Mouse (Mus musculus) olfactory bulb, adult 2 months (tissue): Measurements from ENCODE around the gene Nmt1.

Experiments
- CTCF ChIP-seq: fragments of 200-500 bp; IDR thresholded peaks from 2 replicates; pipeline ENCODE4 v1.5.1; 2012; ENCODE audit warnings: low read depth, mild to moderate bottlenecking, low read length, moderate library complexity; ENCODE audit not compliant: insufficient read depth
- POLR2A ChIP-seq: fragments of 200-500 bp; IDR thresholded peaks from 2 replicates; pipeline ENCODE4 v1.6.1; 2012; ENCODE audit warnings: mild to moderate bottlenecking, low read depth, low read length, moderate library complexity; ENCODE audit not compliant: insufficient read depth

- TF ChIP-seq CTCF (no peak), POLR2A (no peak)
Measured at GRCm38 (mm10) chr11:103093306-103093705, 65.3 kb downstream of the Nmt1 start.
